Mouse (Mus musculus) hindbrain, embryonic 16.5 days (tissue): ENCODE data around the gene Aldh2. TPM values are rescaled to one million over a fixed set of nuclear protein-coding genes. Genes with fewer than 3 reads are reported as not detected.

Source experiments
- ATAC-seq: fragments of 200-750 bp; cut with Nextera tagmentation; 2 replicates; pipeline ENCODE4 v1.8.0; 2017; ENCODE audit warnings: moderate TSS enrichment, moderate library complexity
- H3K27ac ChIP-seq: fragments of 300-500 bp; sonication (generic); 2 replicates; pipeline ENCODE4 v1.5.1; 2014; ENCODE audit warnings: low read depth, mild to moderate bottlenecking, control low read depth, low read length, moderate library complexity
- H3K27me3 ChIP-seq: fragments of 300-500 bp; sonication (generic); replicated peaks from 2 replicates; pipeline ENCODE4 v1.6.1; 2014; ENCODE audit warnings: low read length; ENCODE audit not compliant: control insufficient read depth, insufficient read depth
- H3K36me3 ChIP-seq: fragments of 300-500 bp; sonication (generic); 2 replicates; pipeline ENCODE4 v1.6.1; 2014; ENCODE audit warnings: mild to moderate bottlenecking, low read length, moderate library complexity, mixed read lengths; ENCODE audit not compliant: control insufficient read depth, insufficient read depth
- H3K4me1 ChIP-seq: fragments of 300-500 bp; sonication (generic); 2 replicates; pipeline ENCODE4 v1.6.1; 2014; ENCODE audit warnings: low read depth, low read length; ENCODE audit not compliant: control insufficient read depth, insufficient read depth
- H3K4me2 ChIP-seq: fragments of 300-500 bp; sonication (generic); 2 replicates; pipeline ENCODE4 v1.6.1; 2014; ENCODE audit warnings: mild to moderate bottlenecking, low read length, control low read depth, moderate library complexity
- H3K4me3 ChIP-seq: fragments of 300-500 bp; sonication (generic); 2 replicates; pipeline ENCODE4 v1.5.1; 2014; ENCODE audit warnings: mild to moderate bottlenecking, low read length, control low read depth, moderate library complexity
- H3K9ac ChIP-seq: fragments of 300-500 bp; sonication (generic); 2 replicates; pipeline ENCODE4 v1.6.1; 2014; ENCODE audit warnings: low read depth, mild to moderate bottlenecking, control low read depth, low read length, moderate library complexity
- H3K9me3 ChIP-seq: fragments of 300-500 bp; sonication (generic); 2 replicates; pipeline ENCODE4 v1.6.1; 2014; ENCODE audit warnings: mild to moderate bottlenecking, low read length, moderate library complexity; ENCODE audit not compliant: control insufficient read depth
- WGBS: fragments of 180-500 bp; shearing (Covaris S2); extraction: QIAGEN DNeasy Blood & Tissue Kit; methylation state at CpG from one replicate; pipeline ENCODE4 v1.1.7; 2014; 5-methylcytosine and 5-hydroxymethylcytosine counted together
- polyA plus RNA-seq: library from polyadenylated mRNA; unstranded; fragments of >200 nt; fragmentation: Nextera tagmentation; extraction: Ambion mirVana; gene quantifications from 2 replicates; pipeline ENCODE4 v1.2.1, GENCODE M21; 2015

Gene Aldh2
- polyA plus RNA-seq, 1 experiment from 2014 or later, result 156 TPM

- Histone ChIP-seq H3K36me3 (no peaks in the 10 kb centered on the region), H3K27ac (no peak overlapping the region), H3K4me3 (no peak overlapping the region), H3K27me3 (no peaks in the 10 kb centered on the region), H3K4me2 (no peak overlapping the region), H3K4me1 (no peaks in the 10 kb centered on the region), H3K9me3 (no peaks in the 10 kb centered on the region), H3K9ac (no peak overlapping the region)
- ATAC-seq, result no peak
- 78% methylated on average over 6 of the region's 6 CpGs for WGBS
Measured at GRCm38 (mm10) chr5:121586400-121587039, 7.1 kb downstream of the Aldh2 start.

- no peaks in the 10 kb centered on the region for H3K9me3 ChIP-seq
- no peaks in the 10 kb centered on the region for H3K27me3 ChIP-seq
- no peak for ATAC-seq
- H3K4me2 ChIP-seq, result no peak overlapping the region
- H3K4me1 ChIP-seq, result no peaks in the 10 kb centered on the region
- 86% methylated on average over 5 of the region's 5 CpGs for WGBS
- H3K36me3 ChIP-seq, result no peaks in the 10 kb centered on the region
- no peak overlapping the region for H3K9ac ChIP-seq
- no peak overlapping the region for H3K27ac ChIP-seq
- no peak overlapping the region for H3K4me3 ChIP-seq
Measured at GRCm38 (mm10) chr5:121585699-121586098, 7.9 kb downstream of the Aldh2 start.

DNA sequence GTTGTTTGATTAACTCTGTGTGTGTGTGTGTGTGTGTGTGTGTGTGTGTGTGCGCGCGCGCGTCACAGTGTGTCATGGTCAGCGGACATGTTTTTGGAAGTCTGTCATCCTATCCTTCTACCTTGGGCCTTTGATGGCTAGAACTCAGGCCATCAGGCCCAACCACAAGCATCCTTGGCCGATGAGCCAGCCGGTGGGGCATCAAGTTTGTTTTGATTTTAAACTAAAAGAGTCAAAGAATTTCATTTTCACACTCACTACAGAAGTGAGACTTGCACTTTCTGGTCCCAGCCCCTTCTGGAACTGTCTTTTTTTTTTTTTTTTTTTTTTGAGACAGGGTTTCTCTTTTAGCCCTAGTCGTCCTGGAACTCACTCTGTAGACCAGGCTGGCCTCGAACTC, 8.6 kb downstream of the Aldh2 start:
- Histone ChIP-seq H3K9ac (no peak overlapping the region), H3K9me3 (no peaks in the 10 kb centered on the region), H3K4me2 (no peak overlapping the region), H3K4me3 (no peak overlapping the region), H3K4me1 (no peaks in the 10 kb centered on the region), H3K27me3 (no peaks in the 10 kb centered on the region), H3K36me3 (no peaks in the 10 kb centered on the region), H3K27ac (no peak overlapping the region)
- 96% methylated on average over 10 of the region's 10 CpGs for WGBS
- ATAC-seq, result no peak

DNA sequence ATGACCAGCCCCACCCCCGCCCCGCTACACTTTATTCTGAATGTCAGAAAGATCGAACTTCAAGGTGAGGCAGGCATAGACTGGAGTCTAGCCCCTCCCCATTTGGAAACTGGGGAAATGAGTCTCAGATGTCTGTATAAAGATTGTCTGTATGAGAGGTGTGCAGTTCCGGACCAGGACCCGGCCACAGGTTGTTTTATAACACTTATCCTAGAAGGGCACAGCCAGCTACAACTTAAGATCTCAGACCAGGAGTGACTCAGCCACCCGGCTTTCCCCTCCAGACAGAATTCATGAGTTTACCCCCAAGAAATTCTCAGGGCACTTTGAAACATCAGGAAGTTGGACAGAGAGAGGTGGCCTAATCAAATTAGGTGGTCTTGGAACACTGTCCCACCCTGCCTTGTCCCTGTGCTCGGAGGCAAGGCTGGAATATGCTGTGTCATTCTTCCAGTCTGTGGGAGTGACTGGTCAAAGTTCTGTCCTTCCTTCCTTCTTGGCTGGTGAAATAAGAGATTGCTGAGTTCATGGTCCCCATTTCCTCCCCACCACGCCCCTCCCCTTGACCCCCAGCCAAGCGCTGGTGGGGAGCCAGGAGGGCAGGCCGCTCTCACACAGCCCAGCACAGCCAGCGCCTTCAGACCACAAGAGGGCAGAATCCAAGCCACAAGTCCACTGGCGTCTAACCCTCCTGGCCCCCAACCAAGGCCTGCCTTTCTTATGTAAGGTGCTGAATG, 9.7 kb downstream of the Aldh2 start:
- ATAC-seq, result peak; percentile 83
- Histone ChIP-seq H3K27ac (0 out of 2 replicates have a peak overlapping the region, but pooled peaks have one; percentile 29), H3K9me3 (no peaks in the 10 kb centered on the region), H3K9ac (no peak overlapping the region), H3K4me1 (no peaks in the 10 kb centered on the region), H3K4me2 (no peak overlapping the region), H3K4me3 (no peak overlapping the region), H3K27me3 (no peaks in the 10 kb centered on the region), H3K36me3 (peaks cover 8% of the 10 kb centered on the region)
- 54% methylated on average over 12 of the region's 12 CpGs for WGBS

- Histone ChIP-seq H3K9ac (no peak overlapping the region), H3K27ac (no peak overlapping the region), H3K4me2 (no peak overlapping the region), H3K36me3 (peaks cover 11% of the 10 kb centered on the region), H3K27me3 (no peaks in the 10 kb centered on the region), H3K4me1 (no peaks in the 10 kb centered on the region), H3K9me3 (no peaks in the 10 kb centered on the region), H3K4me3 (no peak overlapping the region)
- no peak for ATAC-seq
- WGBS, result 92% methylated on average over 8 of the region's 8 CpGs
Measured at GRCm38 (mm10) chr5:121581945-121582344, 11.7 kb downstream of the Aldh2 start.

- Histone ChIP-seq H3K9ac (no peak overlapping the region), H3K27ac (no peak overlapping the region), H3K9me3 (no peaks in the 10 kb centered on the region), H3K27me3 (no peaks in the 10 kb centered on the region), H3K4me2 (no peak overlapping the region), H3K4me1 (no peaks in the 10 kb centered on the region), H3K36me3 (peaks cover 21% of the 10 kb centered on the region), H3K4me3 (no peak overlapping the region)
- WGBS, result 86% methylated on average over 11 of the region's 11 CpGs
- ATAC-seq, result no peak
Measured at GRCm38 (mm10) chr5:121576927-121577488, 16.6 kb downstream of the Aldh2 start.

- H3K4me2 ChIP-seq, result no peak overlapping the region
- no peak overlapping the region for H3K9ac ChIP-seq
- no peaks in the 10 kb centered on the region for H3K27me3 ChIP-seq
- H3K9me3 ChIP-seq, result no peaks in the 10 kb centered on the region
- peaks cover 24% of the 10 kb centered on the region for H3K36me3 ChIP-seq
- no peak overlapping the region for H3K27ac ChIP-seq
- 96% methylated on average over 11 of the region's 11 CpGs for WGBS
- H3K4me1 ChIP-seq, result no peaks in the 10 kb centered on the region
- no peak for ATAC-seq
- H3K4me3 ChIP-seq, result no peak overlapping the region
Measured at GRCm38 (mm10) chr5:121575867-121576266, 17.8 kb downstream of the Aldh2 start.

- no peak for ATAC-seq
- no peak overlapping the region for H3K4me2 ChIP-seq
- no peak overlapping the region for H3K4me3 ChIP-seq
- 91% methylated on average over 13 of the region's 13 CpGs for WGBS
- H3K36me3 ChIP-seq, result peaks cover 20% of the 10 kb centered on the region
- no peaks in the 10 kb centered on the region for H3K4me1 ChIP-seq
- H3K27me3 ChIP-seq, result no peaks in the 10 kb centered on the region
- no peak overlapping the region for H3K9ac ChIP-seq
- no peaks in the 10 kb centered on the region for H3K9me3 ChIP-seq
- no peak overlapping the region for H3K27ac ChIP-seq
Measured at GRCm38 (mm10) chr5:121574145-121574544, 19.5 kb downstream of the Aldh2 start.

GRCm38 (mm10) chr5:121570787-121571186, 22.8 kb downstream of the Aldh2 start:
- ATAC-seq, result no peak
- H3K9me3 ChIP-seq, result no peaks in the 10 kb centered on the region
- H3K4me3 ChIP-seq, result no peak overlapping the region
- WGBS, result 65% methylated on average over 1 of the region's 1 CpGs
- H3K4me1 ChIP-seq, result no peaks in the 10 kb centered on the region
- H3K36me3 ChIP-seq, result peaks cover 18% of the 10 kb centered on the region
- H3K27ac ChIP-seq, result no peak overlapping the region
- no peak overlapping the region for H3K4me2 ChIP-seq
- no peak overlapping the region for H3K9ac ChIP-seq
- H3K27me3 ChIP-seq, result no peaks in the 10 kb centered on the region
